Comparison of ENCODE assay signal across 9 mouse cellular contexts in genomic region chr11:115275509-115275908, GRCm38 (mm10). TPM values are rescaled to one million over a fixed set of nuclear protein-coding genes. Genes with fewer than 3 reads are reported as not detected.
DNase-seq lines count a peak whose midpoint lies in the region; ATAC-seq and TF ChIP-seq lines count a peak whose summit lies in the region.
"Had no signal": no experiment of that assay in that cellular context is flagged by ENCODE, and none has a peak within 500 bp of the region (broad histone marks: within the 10 kb centered on the region; RNA-seq: fewer than 3 reads in every experiment).

No protein-coding gene starts in this region.

- H3K27ac ChIP-seq in gastrocnemius, adult 2 months, result 0 out of 2 replicates have a peak overlapping the region, but pooled peaks have one; percentile 95
- H3K27ac ChIP-seq in forebrain, embryonic 14.5 days (ENCODE audit: low read depth, low read length), result no peak overlapping the region
- H3K27ac ChIP-seq in liver, embryonic 13.5 days, result no peak overlapping the region; the same call in 1 of the 2 replicates
- H3K27ac ChIP-seq: kidney, postnatal 0 days had no signal

- no peak for DNase-seq in gastrocnemius, adult 2 months
- DNase-seq in gastrocnemius, postnatal 25 days, result no peak
- peak; percentile 47 for DNase-seq in A20 (ENCODE audit: low read depth, low spot score)
- no peak for DNase-seq in forebrain, embryonic 14.5 days (ENCODE audit: low spot score)
- no peak for DNase-seq in liver, embryonic 13.5 days
- DNase-seq in layer of hippocampus, postnatal 14 days (ENCODE audit: low spot score in 2 of 2), result no peak
- no peak for DNase-seq in left cerebral cortex, postnatal 4 days
- no peak for DNase-seq in cerebellum, adult 11 months

- no peaks in the 10 kb centered on the region for H3K27me3 ChIP-seq in forebrain, embryonic 14.5 days (replicated peaks; ENCODE audit: control insufficient read depth, insufficient read depth, low read length)
- H3K27me3 ChIP-seq in liver, embryonic 13.5 days, result no peaks in the 10 kb centered on the region

- H3K9ac ChIP-seq in forebrain, embryonic 14.5 days (ENCODE audit: low read length), result no peak overlapping the region
- H3K9ac ChIP-seq in liver, embryonic 13.5 days, result peak overlapping the region; percentile 84

- intact Hi-C loops in gastrocnemius, adult 2 months (cut with DNase I), result loop anchor here (10.0 kb wide), 1 partner anchor 191 kb away; no protein-coding TSS in a partner anchor
- intact Hi-C loops in left cerebral cortex, postnatal 4 days (cut with DNase I), result no loop called here

- no peak overlapping the region for H3K4me3 ChIP-seq in gastrocnemius, adult 2 months
- no peak overlapping the region for H3K4me3 ChIP-seq in forebrain, embryonic 14.5 days (ENCODE audit: low read depth, low read length)
- peak overlapping the region; percentile 70 for H3K4me3 ChIP-seq in liver, embryonic 13.5 days (replicated peaks)

- peaks cover 5% of the 10 kb centered on the region; the same call in 1 of the 2 replicates for H3K4me1 ChIP-seq in forebrain, embryonic 14.5 days (ENCODE audit: control insufficient read depth, insufficient read depth, low read length)
- H3K4me1 ChIP-seq in liver, embryonic 13.5 days (replicated peaks), result peaks cover 70% of the 10 kb centered on the region

- no peak for TF ChIP-seq CTCF in gastrocnemius, adult 2 months (IDR thresholded peaks at IDR 0.05)

- H3K9me3 ChIP-seq in forebrain, embryonic 14.5 days (replicated peaks; ENCODE audit: control insufficient read depth, low read length), result no peaks in the 10 kb centered on the region
- no peaks in the 10 kb centered on the region for H3K9me3 ChIP-seq in liver, embryonic 13.5 days (replicated peaks)

- H3K4me2 ChIP-seq in forebrain, embryonic 14.5 days (ENCODE audit: low read length), result peak overlapping the region; percentile 85
- H3K4me2 ChIP-seq in liver, embryonic 13.5 days, result peak overlapping the region; percentile 93

- 0 out of 2 replicates have a peak, but pooled peaks cover 3% of the 10 kb centered on the region for H3K36me3 ChIP-seq in forebrain, embryonic 14.5 days (ENCODE audit: control insufficient read depth, insufficient read depth, low read length)
- H3K36me3 ChIP-seq in liver, embryonic 13.5 days, result 0 out of 2 replicates have a peak, but pooled peaks cover 5% of the 10 kb centered on the region

- WGBS in forebrain, embryonic 14.5 days, result 87% methylated on average over 6 of the region's 6 CpGs
- 40% methylated on average over 6 of the region's 6 CpGs for WGBS in liver, embryonic 13.5 days (ENCODE audit: insufficient replicate concordance)

- ATAC-seq in forebrain, embryonic 14.5 days, result no peak
- no peak for ATAC-seq in liver, embryonic 13.5 days (ENCODE audit: low read depth)

RNA-seq across cellular contexts. Expression of gene Fdxr, which starts 1.3 kb away (rescaled TPM):
- total RNA-seq in gastrocnemius, adult 2 months (2021), result 1 to 10 TPM; 2.9 to 4.4 TPM
- 1 to 10 TPM; 3.6 to 3.8 TPM for total RNA-seq in gastrocnemius, postnatal 25 days (2021)
- 17.2 and 20.0 TPM in 2 replicates for polyA plus RNA-seq in forebrain, embryonic 14.5 days (2014; fragmentation: Nextera tagmentation; extraction: Ambion mirVana)
- polyA plus RNA-seq in liver, embryonic 13.5 days (2015; fragmentation: Nextera tagmentation; extraction: Ambion mirVana), result 16.3 and 18.2 TPM in 2 replicates
- 10 to 100 TPM; 19.4 to 21.3 TPM for total RNA-seq in layer of hippocampus, postnatal 14 days (2021)
- 10 to 100 TPM; 24.4 to 25.8 TPM for total RNA-seq in left cerebral cortex, postnatal 4 days (2021)

RNA-seq across cellular contexts. Expression of gene Grin2c, which starts 8.5 kb away (rescaled TPM):
- under 1 TPM in 1 of 2 experiments, not detected in 1; 0.06 TPM for total RNA-seq in gastrocnemius, adult 2 months (2021)
- total RNA-seq in gastrocnemius, postnatal 25 days (2021), result under 1 TPM in 1 of 2 experiments, not detected in 1; 0.05 TPM
- polyA plus RNA-seq in forebrain, embryonic 14.5 days (2014; fragmentation: Nextera tagmentation; extraction: Ambion mirVana), result 0.12 and 0.14 TPM in 2 replicates
- 0.06 and 0.12 TPM in 2 replicates for polyA plus RNA-seq in liver, embryonic 13.5 days (2015; fragmentation: Nextera tagmentation; extraction: Ambion mirVana)
- 10 to 100 TPM; 41.7 to 47.0 TPM for total RNA-seq in layer of hippocampus, postnatal 14 days (2021)
- total RNA-seq in left cerebral cortex, postnatal 4 days (2021), result 1 to 10 TPM; 1.4 to 2.0 TPM
- polyA plus RNA-seq: kidney, postnatal 0 days had no signal

RNA-seq across cellular contexts. Expression of gene Fads6, which starts 22.0 kb away (rescaled TPM):
- 1 to 10 TPM; 2.4 to 5.4 TPM for total RNA-seq in gastrocnemius, adult 2 months (2021)
- 1 to 10 TPM; 2.9 to 3.6 TPM for total RNA-seq in gastrocnemius, postnatal 25 days (2021)
- polyA plus RNA-seq in forebrain, embryonic 14.5 days (2014; fragmentation: Nextera tagmentation; extraction: Ambion mirVana), result 0.24 and 0.40 TPM in 2 replicates
- 2.0 and 2.2 TPM in 2 replicates for polyA plus RNA-seq in liver, embryonic 13.5 days (2015; fragmentation: Nextera tagmentation; extraction: Ambion mirVana)
- total RNA-seq in layer of hippocampus, postnatal 14 days (2021), result 10 to 100 TPM in 1 of 2 experiments, 1 to 10 TPM in 1; 10.0 to 10.2 TPM
- total RNA-seq in left cerebral cortex, postnatal 4 days (2021), result 1 to 10 TPM; 2.9 to 4.1 TPM

RNA-seq across cellular contexts. Expression of gene Otop2, which starts 31.5 kb away (rescaled TPM):
- not detected for total RNA-seq in gastrocnemius, adult 2 months (2021)
- total RNA-seq in gastrocnemius, postnatal 25 days (2021), result not detected
- not detected in 2 replicates for polyA plus RNA-seq in forebrain, embryonic 14.5 days (2014; fragmentation: Nextera tagmentation; extraction: Ambion mirVana)
- not detected in 2 replicates for polyA plus RNA-seq in liver, embryonic 13.5 days (2015; fragmentation: Nextera tagmentation; extraction: Ambion mirVana)
- total RNA-seq in layer of hippocampus, postnatal 14 days (2021), result not detected
- total RNA-seq in left cerebral cortex, postnatal 4 days (2021), result not detected
- polyA plus RNA-seq: kidney, postnatal 0 days had no signal

RNA-seq across cellular contexts. Expression of gene Ush1g, which starts 46.3 kb away (rescaled TPM):
- total RNA-seq in gastrocnemius, adult 2 months (2021), result under 1 TPM; 0.61 to 0.81 TPM
- under 1 TPM; 0.56 to 0.97 TPM for total RNA-seq in gastrocnemius, postnatal 25 days (2021)
- not detected in 2 replicates for polyA plus RNA-seq in forebrain, embryonic 14.5 days (2014; fragmentation: Nextera tagmentation; extraction: Ambion mirVana)
- 0.07 and 0.14 TPM in 2 replicates for polyA plus RNA-seq in liver, embryonic 13.5 days (2015; fragmentation: Nextera tagmentation; extraction: Ambion mirVana)
- total RNA-seq in layer of hippocampus, postnatal 14 days (2021), result under 1 TPM; 0.16 to 0.45 TPM
- under 1 TPM in 1 of 2 experiments, not detected in 1; 0.24 TPM for total RNA-seq in left cerebral cortex, postnatal 4 days (2021)
- polyA plus RNA-seq: kidney, postnatal 0 days had no signal

Comparison
In these comparisons a context has a peak if more than half of its experiments do, and no peak if none do; other contexts are left out.
1. RNA of gene Grin2c, which starts 8.5 kb away (total RNA-seq): 41.7 to 47.0 TPM in layer of hippocampus, postnatal 14 days; 1.4 to 2.0 TPM in left cerebral cortex, postnatal 4 days, 0.06 TPM in gastrocnemius, adult 2 months and 0.05 TPM in gastrocnemius, postnatal 25 days; every median in the first group is over 10 times any median in the second.